Mouse (Mus musculus): ENCODE data around the gene Kcnq1. TPM values are rescaled to one million over a fixed set of nuclear protein-coding genes. Genes with fewer than 3 reads are reported as not detected.

The Kcnq1 gene
- polyA plus RNA-seq, 1 experiment: 0.01 TPM

DNA sequence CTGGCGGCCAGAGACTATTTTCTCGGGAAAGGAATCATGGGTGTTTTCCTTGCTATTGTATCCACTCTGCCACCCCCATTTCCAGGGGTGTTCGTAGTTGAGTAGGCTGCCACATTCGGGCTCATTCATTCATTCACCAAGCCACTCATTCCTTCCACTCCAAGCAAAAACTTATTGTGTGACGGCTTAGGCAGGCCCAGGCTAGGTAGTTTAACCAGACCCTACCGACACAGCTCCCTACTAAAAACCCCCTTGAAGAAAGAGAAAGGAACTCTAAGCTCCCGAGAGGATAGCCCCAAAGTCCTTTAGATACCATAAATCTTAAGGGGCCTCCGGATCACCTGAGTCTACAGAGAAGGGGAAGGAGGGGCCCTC is 338.4 kb downstream of the Kcnq1 start:
- H3K4me1 ChIP-seq (ENCODE audit: control insufficient read depth): no peaks in the 10 kb centered on the region

DNA sequence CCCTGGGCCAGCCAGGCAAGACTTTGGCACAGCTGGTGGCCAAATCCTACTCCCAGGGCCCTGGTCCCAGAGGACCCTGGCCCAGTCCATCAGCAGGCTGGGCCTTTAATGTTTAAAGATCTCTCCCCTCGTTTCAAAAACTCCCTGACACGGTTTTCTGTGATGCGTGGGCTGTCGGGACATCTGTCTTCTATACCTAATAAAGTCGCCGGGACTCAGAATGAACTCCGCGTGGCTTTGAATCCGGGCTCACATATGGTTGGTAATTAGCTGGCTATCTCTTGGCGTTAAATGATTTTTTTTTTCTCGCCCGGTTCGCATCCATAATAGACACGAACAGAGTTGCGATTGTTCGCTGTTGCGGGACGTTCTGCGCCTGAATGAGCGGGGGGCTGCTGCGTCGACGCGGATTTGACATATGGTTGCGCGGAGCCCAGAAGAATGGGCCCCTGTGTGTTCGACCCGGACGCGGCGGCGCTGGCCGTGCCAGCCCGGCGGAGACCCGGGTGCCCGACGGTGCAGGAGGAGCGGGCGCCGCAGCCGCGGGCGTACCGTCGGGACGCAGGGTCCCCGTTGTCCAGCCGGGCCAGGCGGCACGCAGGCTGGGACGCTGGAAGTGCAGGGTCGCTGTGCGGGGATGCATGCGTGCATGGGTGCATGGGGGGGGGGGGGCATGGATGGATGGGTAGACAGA is 338.9 kb downstream of the Kcnq1 start:
- H3K4me3 ChIP-seq (replicated peaks): no peak overlapping the region
- peaks cover 61% of the 10 kb centered on the region for H3K27me3 ChIP-seq (ENCODE audit: control insufficient read depth)

More for the DNA sequence above, 338.4 kb downstream of the Kcnq1 start:
- H3K4me3 ChIP-seq (replicated peaks): no peak overlapping the region
- H3K27me3 ChIP-seq (ENCODE audit: control insufficient read depth): peaks cover 63% of the 10 kb centered on the region
- TF ChIP-seq GATA1 (IDR thresholded peaks at IDR 0.05; ENCODE audit: low read length) (no peak), TAL1 (IDR thresholded peaks at IDR 0.05; ENCODE audit: low read length) (no peak)
- no peaks in the 10 kb centered on the region for H3K9me3 ChIP-seq (ENCODE audit: control insufficient read depth, low read length)
- H3K36me3 ChIP-seq (ENCODE audit: control insufficient read depth): no peaks in the 10 kb centered on the region

DNA sequence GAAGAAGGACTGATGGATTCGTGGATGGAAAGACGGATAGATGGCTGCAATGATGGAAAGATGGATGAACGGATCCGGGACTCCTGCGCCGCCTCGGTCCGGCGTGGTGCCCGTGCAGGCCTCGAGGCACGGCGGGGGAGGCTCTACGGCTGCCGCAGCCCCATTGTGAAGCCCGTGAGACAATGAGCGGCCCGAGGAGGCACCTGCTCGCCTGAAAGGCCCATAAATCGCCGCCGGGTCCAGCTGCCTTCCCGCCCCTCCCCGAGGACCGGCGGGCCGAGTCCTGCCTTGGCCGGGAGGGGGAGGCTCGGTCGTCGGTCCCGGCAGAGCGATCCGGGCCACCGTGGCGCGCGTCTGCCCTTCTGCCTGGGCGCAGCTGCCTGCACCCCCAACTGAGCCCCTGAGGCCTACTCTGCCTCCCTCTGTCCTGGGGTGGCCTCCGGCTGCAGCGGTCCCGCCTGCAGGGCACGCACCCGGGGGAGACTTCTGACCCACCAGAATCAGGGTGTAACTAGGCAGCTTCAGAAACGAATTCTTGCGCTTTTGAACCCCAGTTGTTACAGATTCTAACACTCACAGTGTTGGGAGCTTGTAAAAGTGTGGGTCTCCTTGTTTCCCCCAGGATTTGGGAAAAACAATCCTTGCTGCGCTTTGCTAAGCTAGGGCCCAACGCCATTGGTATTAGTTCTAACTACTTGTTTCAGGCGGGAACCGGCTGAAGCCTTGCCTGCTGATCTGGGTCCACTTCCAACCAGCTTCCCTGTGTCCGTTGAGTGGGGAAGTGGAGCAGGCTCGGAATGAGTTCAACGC is 339.7 kb downstream of the Kcnq1 start:
- TF ChIP-seq TAL1 (IDR thresholded peaks at IDR 0.05; ENCODE audit: low read length) (no peak), GATA1 (IDR thresholded peaks at IDR 0.05; ENCODE audit: low read length) (no peak)
- peaks cover 59% of the 10 kb centered on the region for H3K27me3 ChIP-seq (ENCODE audit: control insufficient read depth)
- H3K36me3 ChIP-seq (ENCODE audit: control insufficient read depth): no peaks in the 10 kb centered on the region
- H3K9me3 ChIP-seq (ENCODE audit: control insufficient read depth, low read length): no peaks in the 10 kb centered on the region
- no peak overlapping the region for H3K4me3 ChIP-seq (replicated peaks)
- H3K4me1 ChIP-seq (ENCODE audit: control insufficient read depth): no peaks in the 10 kb centered on the region

More for the DNA sequence above, 338.9 kb downstream of the Kcnq1 start:
- Histone ChIP-seq H3K36me3 (ENCODE audit: control insufficient read depth) (no peaks in the 10 kb centered on the region), H3K4me1 (ENCODE audit: control insufficient read depth) (no peaks in the 10 kb centered on the region), H3K9me3 (ENCODE audit: control insufficient read depth, low read length) (no peaks in the 10 kb centered on the region)
- TF ChIP-seq GATA1 (IDR thresholded peaks at IDR 0.05; ENCODE audit: low read length): no peak

DNA sequence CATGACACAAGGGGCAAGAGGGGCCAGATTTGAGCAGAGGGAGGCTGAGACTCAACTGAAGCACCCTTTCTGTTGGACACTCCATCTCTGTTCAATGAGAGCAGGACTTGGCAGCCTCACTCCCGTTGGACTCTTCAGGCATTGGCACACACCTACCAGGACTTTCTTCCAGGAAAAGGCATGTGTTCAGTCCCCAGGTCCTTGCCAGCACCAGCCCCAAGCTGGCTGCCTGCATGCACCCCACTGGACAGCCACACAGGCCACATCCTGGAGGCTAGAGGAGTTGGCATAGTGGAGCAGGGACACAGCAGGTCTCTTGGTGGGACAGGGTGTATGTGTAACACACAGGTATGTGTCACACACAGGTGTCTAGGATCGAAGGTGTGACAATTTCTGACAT is 341.0 kb downstream of the Kcnq1 start:
- no peaks in the 10 kb centered on the region for H3K9me3 ChIP-seq (ENCODE audit: control insufficient read depth, low read length)
- no peaks in the 10 kb centered on the region for H3K4me1 ChIP-seq (ENCODE audit: control insufficient read depth)
- no peak overlapping the region for H3K4me3 ChIP-seq (replicated peaks)
- TF ChIP-seq TAL1 (IDR thresholded peaks at IDR 0.05; ENCODE audit: low read length) (no peak), GATA1 (IDR thresholded peaks at IDR 0.05; ENCODE audit: low read length) (no peak)
- H3K27me3 ChIP-seq (ENCODE audit: control insufficient read depth): peaks cover 56% of the 10 kb centered on the region
- H3K36me3 ChIP-seq (ENCODE audit: control insufficient read depth): no peaks in the 10 kb centered on the region

DNA sequence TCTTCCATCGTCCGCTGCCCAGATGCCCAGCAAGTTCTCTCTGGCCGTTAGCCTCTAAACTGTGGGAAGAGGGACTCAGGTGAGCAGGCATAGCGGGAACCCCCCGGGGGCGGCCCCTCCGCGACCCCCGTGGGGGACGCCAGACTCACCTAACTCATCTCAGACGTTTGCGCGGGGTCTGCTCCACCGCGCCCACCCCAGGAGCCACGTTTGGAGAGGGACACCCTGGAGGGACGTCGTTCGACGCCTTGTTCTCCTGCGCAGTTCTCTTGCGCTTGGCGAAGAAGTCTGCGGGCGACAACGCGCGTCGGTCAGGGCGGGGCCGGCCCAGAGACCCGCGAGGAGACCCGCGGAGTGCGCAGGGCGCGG is 352.8 kb downstream of the Kcnq1 start:
- Histone ChIP-seq H3K4me1 (ENCODE audit: control insufficient read depth) (peaks cover 12% of the 10 kb centered on the region), H3K27me3 (ENCODE audit: control insufficient read depth) (peaks cover 80% of the 10 kb centered on the region), H3K36me3 (ENCODE audit: control insufficient read depth) (no peaks in the 10 kb centered on the region), H3K4me3 (replicated peaks) (peak overlapping the region; percentile 49), H3K9me3 (ENCODE audit: control insufficient read depth, low read length) (peaks cover 45% of the 10 kb centered on the region)
- no peak for TF ChIP-seq GATA1 (IDR thresholded peaks at IDR 0.05; ENCODE audit: low read length)
- no peak for TF ChIP-seq TAL1 (IDR thresholded peaks at IDR 0.05; ENCODE audit: low read length)

DNA sequence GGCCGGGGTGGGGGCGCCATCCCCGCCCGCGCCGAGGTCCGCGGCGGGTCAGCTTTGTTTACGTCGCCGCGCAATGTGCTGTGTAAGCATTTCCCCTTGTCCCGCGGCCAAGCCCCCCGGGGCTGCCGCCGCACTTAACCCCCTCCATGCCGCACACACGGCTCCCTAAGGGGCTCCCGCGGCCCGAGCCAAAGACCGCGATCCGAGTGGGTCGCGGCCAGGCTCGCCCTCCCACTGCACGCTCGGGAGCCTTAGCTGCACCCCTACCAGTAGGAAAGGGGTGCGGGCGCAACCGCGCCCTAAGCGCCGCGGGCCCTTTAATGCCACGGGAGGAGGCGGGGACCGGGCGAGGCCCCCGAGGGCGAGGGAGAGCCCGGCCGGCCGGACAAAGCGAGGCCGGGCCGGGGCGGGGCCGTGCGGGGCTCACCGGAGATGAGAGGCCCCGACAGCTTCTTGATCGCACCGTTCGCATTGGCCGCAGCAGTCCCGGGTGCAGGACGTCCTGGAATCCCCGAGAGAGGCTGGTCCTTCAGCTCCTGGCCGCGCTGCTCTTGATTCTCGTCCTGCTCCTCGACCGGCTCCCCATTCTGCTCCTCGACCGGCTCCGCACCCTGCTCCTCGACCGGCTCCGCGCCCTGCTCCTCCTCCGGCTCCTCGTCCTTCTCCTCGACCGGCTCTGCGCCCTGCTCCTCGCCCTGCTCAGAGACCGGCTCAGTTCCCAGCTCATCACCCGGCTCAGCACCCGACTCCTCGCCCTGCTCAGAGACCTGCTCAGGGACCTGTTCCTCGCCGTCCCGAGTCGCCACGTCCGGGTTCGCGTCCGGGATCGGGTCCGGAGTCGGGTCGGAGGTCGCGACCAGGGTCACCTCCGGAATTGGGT is 353.4 kb downstream of the Kcnq1 start:
- peaks cover 16% of the 10 kb centered on the region for H3K4me1 ChIP-seq (ENCODE audit: control insufficient read depth)
- TF ChIP-seq TAL1 (IDR thresholded peaks at IDR 0.05; ENCODE audit: low read length) (no peak), GATA1 (IDR thresholded peaks at IDR 0.05; ENCODE audit: low read length) (no peak)
- H3K9me3 ChIP-seq (ENCODE audit: control insufficient read depth, low read length): peaks cover 46% of the 10 kb centered on the region
- peaks cover 86% of the 10 kb centered on the region for H3K27me3 ChIP-seq (ENCODE audit: control insufficient read depth)
- H3K4me3 ChIP-seq (replicated peaks): peak overlapping the region; percentile 49
- H3K36me3 ChIP-seq (ENCODE audit: control insufficient read depth): no peaks in the 10 kb centered on the region

DNA sequence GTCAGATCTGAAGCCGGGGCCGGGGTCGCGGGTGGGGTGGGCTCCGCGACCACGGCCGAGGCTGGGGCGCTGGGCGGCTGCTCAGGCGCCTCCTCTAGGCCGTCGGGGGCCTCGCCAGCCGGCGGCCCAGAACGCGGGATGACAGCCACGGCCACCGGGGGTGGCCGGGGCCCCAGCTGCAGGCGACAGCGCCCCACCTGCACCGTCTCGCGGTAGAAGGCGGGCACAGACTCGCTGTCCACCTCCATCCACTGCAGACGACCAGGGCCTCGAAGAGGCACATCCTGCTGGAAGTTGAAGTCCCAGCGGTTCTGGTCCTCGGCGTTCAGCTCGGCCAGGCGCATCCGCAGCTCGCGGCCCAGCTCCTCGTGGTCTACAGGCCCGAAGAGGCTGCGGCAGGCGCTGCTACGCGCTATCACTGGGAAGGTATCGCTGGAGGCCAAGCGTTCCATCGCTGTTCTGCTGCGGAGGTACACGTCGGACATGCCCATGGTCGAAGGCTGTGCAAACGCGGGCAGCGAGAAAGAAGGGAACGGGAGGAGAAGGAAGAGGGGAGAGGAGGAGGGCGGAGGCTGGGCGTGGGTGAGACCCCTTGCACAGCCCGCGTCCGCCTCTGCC is 354.2 kb downstream of the Kcnq1 start:
- Histone ChIP-seq H3K4me3 (replicated peaks) (peak overlapping the region; percentile 51), H3K27me3 (ENCODE audit: control insufficient read depth) (peaks cover 94% of the 10 kb centered on the region), H3K4me1 (ENCODE audit: control insufficient read depth) (peaks cover 24% of the 10 kb centered on the region), H3K9me3 (ENCODE audit: control insufficient read depth, low read length) (peaks cover 50% of the 10 kb centered on the region), H3K36me3 (ENCODE audit: control insufficient read depth) (no peaks in the 10 kb centered on the region)
- TF ChIP-seq GATA1 (IDR thresholded peaks at IDR 0.05; ENCODE audit: low read length) (no peak), TAL1 (IDR thresholded peaks at IDR 0.05; ENCODE audit: low read length) (no peak)

DNA sequence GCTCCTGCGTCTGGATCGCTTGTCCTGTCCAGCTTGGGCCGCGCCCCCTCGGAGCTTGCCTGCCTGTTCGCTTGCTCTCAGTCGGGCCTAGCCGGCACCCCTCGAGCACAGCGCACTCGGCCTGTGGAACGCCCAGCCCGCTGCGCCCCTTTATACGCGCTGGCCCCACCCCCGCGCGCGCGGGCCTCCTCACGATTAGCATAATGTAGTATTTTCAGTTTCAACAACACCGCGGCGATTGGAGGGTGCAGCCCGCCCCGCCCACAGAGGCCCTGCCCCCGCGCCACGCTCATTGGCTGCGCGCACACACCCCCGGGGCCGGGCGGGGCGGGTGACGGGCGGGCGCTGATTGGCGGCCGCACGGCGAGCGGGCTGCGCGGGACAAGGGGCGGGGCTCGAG is 354.7 kb downstream of the Kcnq1 start, which contains the start of gene Cdkn1c:
Gene Cdkn1c, minus strand, starts transcription at position 177 of the 400 bp plus-strand sequence.
- TF ChIP-seq GATA1 (IDR thresholded peaks at IDR 0.05; ENCODE audit: low read length) (no peak), TAL1 (IDR thresholded peaks at IDR 0.05; ENCODE audit: low read length) (no peak)
- Histone ChIP-seq H3K27me3 (ENCODE audit: control insufficient read depth) (peaks cover 96% of the 10 kb centered on the region), H3K9me3 (ENCODE audit: control insufficient read depth, low read length) (peaks cover 50% of the 10 kb centered on the region), H3K4me3 (replicated peaks) (peak within 1 kb of the TSS; percentile 51), H3K36me3 (ENCODE audit: control insufficient read depth) (no peaks in the 10 kb centered on the region), H3K4me1 (ENCODE audit: control insufficient read depth) (peaks cover 25% of the 10 kb centered on the region)
